Mouse (Mus musculus) neural tube, embryonic 14.5 days (tissue): Measurements from ENCODE around the gene Klf8. TPM values are rescaled to one million over a fixed set of nuclear protein-coding genes. Genes with fewer than 3 reads are reported as not detected.
"Not testable (repeated sequence)": the region's sequence is repeated elsewhere in the genome, so short reads cannot be mapped to it uniquely, and the experiment has no call there.

ENCODE experiments used
- ATAC-seq: fragments of 200-750 bp; cut with Nextera tagmentation; 2 replicates; pipeline ENCODE4 v1.8.0; 2017; ENCODE audit warnings: low read depth, mild to moderate bottlenecking, moderate TSS enrichment, moderate library complexity
- H3K27ac ChIP-seq: fragments of 300-500 bp; sonication (generic); 2 replicates; pipeline ENCODE4 v1.5.1; 2014; ENCODE audit warnings: low read depth, mild to moderate bottlenecking, control low read depth, low read length, moderate library complexity, mixed read lengths
- H3K27me3 ChIP-seq: fragments of 300-500 bp; sonication (generic); 2 replicates; pipeline ENCODE4 v1.6.1; 2014; ENCODE audit warnings: low read length; ENCODE audit not compliant: control insufficient read depth, insufficient read depth
- H3K36me3 ChIP-seq: fragments of 300-500 bp; sonication (generic); 2 replicates; pipeline ENCODE4 v1.6.1; 2014; ENCODE audit warnings: low read length, mixed read lengths; ENCODE audit not compliant: control insufficient read depth, insufficient read depth
- H3K4me1 ChIP-seq: fragments of 300-500 bp; sonication (generic); 2 replicates; pipeline ENCODE4 v1.6.1; 2014; ENCODE audit warnings: low read length; ENCODE audit not compliant: control insufficient read depth, insufficient read depth
- H3K4me2 ChIP-seq: fragments of 300-500 bp; sonication (generic); 2 replicates; pipeline ENCODE4 v1.6.1; 2014; ENCODE audit warnings: mild to moderate bottlenecking, low read depth, low read length, control low read depth
- H3K4me3 ChIP-seq: fragments of 300-500 bp; sonication (generic); 2 replicates; pipeline ENCODE4 v1.5.1; 2014; ENCODE audit warnings: low read depth, low read length, control low read depth, mixed read lengths
- H3K9ac ChIP-seq: fragments of 300-500 bp; sonication (generic); replicated peaks from 2 replicates; pipeline ENCODE4 v1.6.1; 2014; ENCODE audit warnings: low read depth, mild to moderate bottlenecking, control low read depth, low read length, mixed read lengths
- H3K9me3 ChIP-seq: fragments of 300-500 bp; sonication (generic); 2 replicates; pipeline ENCODE4 v1.6.1; 2016; ENCODE audit warnings: low read length; ENCODE audit not compliant: control insufficient read depth
- WGBS: fragments of 180-500 bp; shearing (Covaris S2); extraction: QIAGEN DNeasy Blood & Tissue Kit; methylation state at CpG from one replicate; pipeline ENCODE4 v1.1.7; 2014; 5-methylcytosine and 5-hydroxymethylcytosine counted together
- polyA plus RNA-seq: library from polyadenylated mRNA; unstranded; fragments of >200 nt; fragmentation: Nextera tagmentation; extraction: Ambion mirVana; gene quantifications from 2 replicates; pipeline ENCODE4 v1.2.1, GENCODE M21; 2014

The Klf8 gene
- polyA plus RNA-seq, 1 experiment from 2014 or later, result 5.6 TPM

GRCm38 (mm10) chrX:153311356-153311755 is 74.1 kb downstream of the Klf8 start:
- Histone ChIP-seq H3K27ac (no peak overlapping the region), H3K4me1 (no peaks in the 10 kb centered on the region), H3K36me3 (no peaks in the 10 kb centered on the region), H3K4me3 (no peak overlapping the region), H3K9ac (no peak overlapping the region), H3K27me3 (no peaks in the 10 kb centered on the region), H3K4me2 (no peak overlapping the region), H3K9me3 (no peaks in the 10 kb centered on the region)
- ATAC-seq, result no peak
- WGBS, result 97% methylated on average over 4 of the region's 4 CpGs

GRCm38 (mm10) chrX:153323105-153323504 is 85.8 kb downstream of the Klf8 start:
- H3K9ac ChIP-seq, result no peak overlapping the region
- H3K27me3 ChIP-seq, result no peaks in the 10 kb centered on the region
- no peak overlapping the region for H3K4me2 ChIP-seq
- H3K36me3 ChIP-seq, result no peaks in the 10 kb centered on the region
- H3K4me1 ChIP-seq, result no peaks in the 10 kb centered on the region
- no peak for ATAC-seq
- no peaks in the 10 kb centered on the region for H3K9me3 ChIP-seq
- H3K4me3 ChIP-seq, result no peak overlapping the region
- 54% methylated on average over 3 of the region's 3 CpGs for WGBS
- no peak overlapping the region for H3K27ac ChIP-seq

GRCm38 (mm10) chrX:153334140-153334539 is 96.9 kb downstream of the Klf8 start:
- 75% methylated on average over 3 of the region's 3 CpGs for WGBS
- not testable (repeated sequence) for H3K4me3 ChIP-seq, H3K9ac ChIP-seq, ATAC-seq, H3K4me1 ChIP-seq, H3K4me2 ChIP-seq, H3K27ac ChIP-seq, H3K36me3 ChIP-seq, H3K27me3 ChIP-seq, H3K9me3 ChIP-seq

GRCm38 (mm10) chrX:153359331-153360215 is 122.3 kb downstream of the Klf8 start:
- Histone ChIP-seq H3K9ac (peak overlapping the region; percentile 42), H3K4me3 (peak overlapping the region; percentile 37), H3K9me3 (no peaks in the 10 kb centered on the region), H3K4me2 (peak overlapping the region; percentile 64), H3K36me3 (no peaks in the 10 kb centered on the region), H3K27ac (no peak overlapping the region), H3K4me1 (no peaks in the 10 kb centered on the region), H3K27me3 (no peaks in the 10 kb centered on the region)
- WGBS, result 15% methylated on average over 41 of the region's 43 CpGs
- peak; percentile 79 for ATAC-seq

GRCm38 (mm10) chrX:153360216-153360590 is 122.9 kb downstream of the Klf8 start:
- Histone ChIP-seq H3K4me2 (peak overlapping the region; percentile 64), H3K9ac (peak overlapping the region; percentile 42), H3K27me3 (no peaks in the 10 kb centered on the region), H3K9me3 (no peaks in the 10 kb centered on the region), H3K36me3 (no peaks in the 10 kb centered on the region), H3K4me1 (no peaks in the 10 kb centered on the region), H3K4me3 (peak overlapping the region; percentile 37), H3K27ac (no peak overlapping the region)
- 11% methylated on average over 15 of the region's 15 CpGs for WGBS
- peak; percentile 58 for ATAC-seq

- Histone ChIP-seq H3K9me3 (no peaks in the 10 kb centered on the region), H3K27me3 (no peaks in the 10 kb centered on the region), H3K4me2 (peak overlapping the region; percentile 64), H3K36me3 (no peaks in the 10 kb centered on the region), H3K9ac (no peak overlapping the region), H3K4me1 (no peaks in the 10 kb centered on the region), H3K27ac (no peak overlapping the region), H3K4me3 (peak overlapping the region; percentile 37; the same call in 1 of the 2 replicates)
- 32% methylated on average over 9 of the region's 9 CpGs for WGBS
- peak; percentile 40; the same call in 1 of the 2 replicates for ATAC-seq
Observed at GRCm38 (mm10) chrX:153360666-153361269, 123.5 kb downstream of the Klf8 start.

GRCm38 (mm10) chrX:153366754-153367153 is 129.5 kb downstream of the Klf8 start:
- Histone ChIP-seq H3K36me3 (no peaks in the 10 kb centered on the region), H3K27ac (no peak overlapping the region), H3K4me2 (no peak overlapping the region), H3K4me3 (no peak overlapping the region), H3K4me1 (no peaks in the 10 kb centered on the region), H3K9ac (no peak overlapping the region), H3K9me3 (no peaks in the 10 kb centered on the region), H3K27me3 (no peaks in the 10 kb centered on the region)
- ATAC-seq, result peak; percentile 82; the same call in 1 of the 2 replicates
- 30% methylated on average over 5 of the region's 5 CpGs for WGBS

GRCm38 (mm10) chrX:153369780-153370179 is 132.5 kb downstream of the Klf8 start:
- no peak for ATAC-seq
- Histone ChIP-seq H3K4me3 (no peak overlapping the region), H3K36me3 (no peaks in the 10 kb centered on the region), H3K9me3 (no peaks in the 10 kb centered on the region), H3K4me2 (no peak overlapping the region), H3K27ac (no peak overlapping the region), H3K9ac (no peak overlapping the region), H3K4me1 (no peaks in the 10 kb centered on the region), H3K27me3 (no peaks in the 10 kb centered on the region)
- WGBS, result 39% methylated on average over 8 of the region's 8 CpGs

GRCm38 (mm10) chrX:153375105-153375504 is 137.8 kb downstream of the Klf8 start:
- Histone ChIP-seq H3K4me2 (no peak overlapping the region), H3K36me3 (no peaks in the 10 kb centered on the region), H3K4me1 (no peaks in the 10 kb centered on the region), H3K9me3 (no peaks in the 10 kb centered on the region), H3K4me3 (no peak overlapping the region), H3K9ac (no peak overlapping the region), H3K27me3 (no peaks in the 10 kb centered on the region), H3K27ac (no peak overlapping the region)
- ATAC-seq, result peak; percentile 66; the same call in 1 of the 2 replicates
- WGBS, result 30% methylated on average over 3 of the region's 3 CpGs
